Mouse (Mus musculus) forebrain, postnatal 0 days (tissue): ENCODE data around the gene Kidins220. TPM values are rescaled to one million over a fixed set of nuclear protein-coding genes. Genes with fewer than 3 reads are reported as not detected.

ENCODE experiments used
- ATAC-seq: fragments of 200-750 bp; cut with Nextera tagmentation; 2 replicates; pipeline ENCODE4 v1.8.0; 2017; ENCODE audit warnings: mild to moderate bottlenecking, moderate library complexity
- DNase-seq: peaks from one replicate; pipeline ENCODE4 v3.0.0-alpha.2; 2015
- H3K27ac ChIP-seq: fragments of 300-500 bp; sonication (generic); 2 replicates; pipeline ENCODE4 v1.5.1; 2014; ENCODE audit warnings: low read depth, mild to moderate bottlenecking, antibody characterized with exemption, low read length, moderate library complexity, mixed read lengths
- H3K27me3 ChIP-seq: fragments of 300-500 bp; sonication (generic); 2 replicates; pipeline ENCODE4 v1.6.1; 2014; ENCODE audit warnings: mild to moderate bottlenecking, low read length, mixed read lengths; ENCODE audit not compliant: insufficient read depth
- H3K36me3 ChIP-seq: fragments of 300-500 bp; sonication (generic); 2 replicates; pipeline ENCODE4 v1.6.1; 2014; ENCODE audit warnings: mild to moderate bottlenecking, moderate library complexity; ENCODE audit not compliant: insufficient read depth
- H3K4me1 ChIP-seq: fragments of 300-500 bp; sonication (generic); 2 replicates; pipeline ENCODE4 v1.6.1; 2014; ENCODE audit warnings: antibody characterized with exemption; ENCODE audit not compliant: insufficient read depth
- H3K4me2 ChIP-seq: fragments of 300-500 bp; sonication (generic); 2 replicates; pipeline ENCODE4 v1.6.1; 2014; ENCODE audit warnings: low read depth, mild to moderate bottlenecking, moderate library complexity
- H3K4me3 ChIP-seq: fragments of 300-500 bp; sonication (generic); 2 replicates; pipeline ENCODE4 v1.5.1; 2014; ENCODE audit warnings: low read depth, low read length, mixed read lengths
- H3K9ac ChIP-seq: fragments of 300-500 bp; sonication (generic); 2 replicates; pipeline ENCODE4 v1.6.1; 2014; ENCODE audit warnings: mild to moderate bottlenecking
- H3K9me3 ChIP-seq: fragments of 300-500 bp; sonication (generic); 2 replicates; pipeline ENCODE4 v1.6.1; 2016; ENCODE audit warnings: low read length
- CTCF ChIP-seq: sonication (generic); IDR thresholded peaks from 2 replicates; pipeline ENCODE4 v1.5.1; 2016; ENCODE audit warnings: antibody characterized with exemption, control low read depth, low read depth
- WGBS: fragments of 180-500 bp; shearing (Covaris S2); extraction: QIAGEN DNeasy Blood & Tissue Kit; methylation state at CpG from one replicate; pipeline ENCODE4 v1.1.7; 2014; 5-methylcytosine and 5-hydroxymethylcytosine counted together
- polyA plus RNA-seq: library from polyadenylated mRNA; unstranded; fragments of >200 nt; fragmentation: Nextera tagmentation; extraction: Ambion mirVana; gene quantifications from 2 replicates; pipeline ENCODE4 v1.2.1, GENCODE M21; 2015
- total RNA-seq: library from RNA; depleted of rRNA; stranded (reverse); fragments of >200 nt; gene quantifications from 2 replicates; pipeline ENCODE4 v1.2.3, GENCODE M21; 2014

Kidins220 gene
- total and polyA plus RNA-seq, 2 experiments from 2014 or later: 103 to 394 TPM

GRCm38 (mm10) chr12:25011733-25012367, 37.1 kb downstream of the Kidins220 start:
- no peak overlapping the region for H3K4me2 ChIP-seq
- no peak overlapping the region for H3K9ac ChIP-seq
- TF ChIP-seq CTCF: no peak
- no peak overlapping the region for H3K4me3 ChIP-seq
- no peak for DNase-seq
- H3K9me3 ChIP-seq: no peaks in the 10 kb centered on the region
- no peaks in the 10 kb centered on the region for H3K4me1 ChIP-seq
- peaks cover 84% of the 10 kb centered on the region for H3K36me3 ChIP-seq
- no peak overlapping the region for H3K27ac ChIP-seq
- no peaks in the 10 kb centered on the region for H3K27me3 ChIP-seq
- 77% methylated on average over 15 of the region's 15 CpGs for WGBS
- ATAC-seq: no peak

GRCm38 (mm10) chr12:25012555-25013540, 38.1 kb downstream of the Kidins220 start:
- no peak for TF ChIP-seq CTCF

GRCm38 (mm10) chr12:25014307-25014927, 39.7 kb downstream of the Kidins220 start:
- Histone ChIP-seq H3K9ac (no peak overlapping the region), H3K27me3 (no peaks in the 10 kb centered on the region), H3K36me3 (peaks cover 83% of the 10 kb centered on the region), H3K4me3 (no peak overlapping the region), H3K4me2 (no peak overlapping the region), H3K4me1 (no peaks in the 10 kb centered on the region), H3K27ac (no peak overlapping the region), H3K9me3 (no peaks in the 10 kb centered on the region)
- WGBS: 94% methylated on average over 5 of the region's 5 CpGs
- ATAC-seq (no peak), DNase-seq (no peak)
- TF ChIP-seq CTCF: no peak

More at GRCm38 (mm10) chr12:25012555-25013540, 38.1 kb downstream of the Kidins220 start:
- 88% methylated on average over 13 of the region's 13 CpGs for WGBS
- no peak for ATAC-seq
- no peaks in the 10 kb centered on the region for H3K4me1 ChIP-seq
- no peak for DNase-seq
- H3K27me3 ChIP-seq: no peaks in the 10 kb centered on the region
- H3K9me3 ChIP-seq: no peaks in the 10 kb centered on the region
- H3K27ac ChIP-seq: no peak overlapping the region
- H3K4me2 ChIP-seq: no peak overlapping the region
- no peak overlapping the region for H3K9ac ChIP-seq
- H3K36me3 ChIP-seq: peaks cover 85% of the 10 kb centered on the region
- H3K4me3 ChIP-seq: no peak overlapping the region

GRCm38 (mm10) chr12:25014938-25015337, 40.2 kb downstream of the Kidins220 start:
- 94% methylated on average over 7 of the region's 7 CpGs for WGBS
- Histone ChIP-seq H3K27me3 (no peaks in the 10 kb centered on the region), H3K4me1 (no peaks in the 10 kb centered on the region), H3K4me3 (no peak overlapping the region), H3K36me3 (peaks cover 81% of the 10 kb centered on the region), H3K9me3 (no peaks in the 10 kb centered on the region), H3K9ac (no peak overlapping the region), H3K27ac (no peak overlapping the region), H3K4me2 (no peak overlapping the region)
- DNase-seq (no peak), ATAC-seq (no peak)
- no peak for TF ChIP-seq CTCF

- Histone ChIP-seq H3K27ac (no peak overlapping the region), H3K4me2 (no peak overlapping the region), H3K4me1 (no peaks in the 10 kb centered on the region), H3K9ac (no peak overlapping the region), H3K36me3 (peaks cover 72% of the 10 kb centered on the region), H3K27me3 (no peaks in the 10 kb centered on the region), H3K4me3 (no peak overlapping the region), H3K9me3 (no peaks in the 10 kb centered on the region)
- 94% methylated on average over 4 of the region's 4 CpGs for WGBS
- DNase-seq: no peak
- ATAC-seq: no peak
- TF ChIP-seq CTCF: no peak
Measured at GRCm38 (mm10) chr12:25016995-25017394, 42.3 kb downstream of the Kidins220 start.

GRCm38 (mm10) chr12:25021057-25021456, 46.3 kb downstream of the Kidins220 start:
- Histone ChIP-seq H3K4me1 (no peaks in the 10 kb centered on the region), H3K27ac (no peak overlapping the region; the same call in 1 of the 2 replicates), H3K27me3 (no peaks in the 10 kb centered on the region), H3K4me3 (no peak overlapping the region), H3K9ac (no peak overlapping the region), H3K4me2 (no peak overlapping the region), H3K9me3 (no peaks in the 10 kb centered on the region), H3K36me3 (peaks cover 49% of the 10 kb centered on the region)
- 75% methylated on average over 5 of the region's 5 CpGs for WGBS
- ATAC-seq (no peak), DNase-seq (no peak)
- TF ChIP-seq CTCF: no peak
